Mouse (Mus musculus): Measurements from ENCODE around the gene Mta3.

GRCm38 (mm10) chr17:83658943-83659342 lies 47.0 kb upstream of the Mta3 start:
- TF ChIP-seq POLR2A (IDR thresholded peaks at IDR 0.05; ENCODE audit: low read depth, low read length), result no peak
- TF ChIP-seq CTCF (IDR thresholded peaks at IDR 0.05; ENCODE audit: extremely low read depth, insufficient read length, insufficient replicate concordance, low read depth, low read length), result no peak
